Mouse (Mus musculus): ENCODE results near the gene Galnt9.

Gene Galnt9

GRCm38 (mm10) chr5:110535964-110536363 is 8.2 kb upstream of the Galnt9 start:
- no peak for DNase-seq (ENCODE audit: low spot score)

- no peak for DNase-seq (ENCODE audit: low spot score)
Observed at GRCm38 (mm10) chr5:110540947-110541346, 3.2 kb upstream of the Galnt9 start.

GRCm38 (mm10) chr5:110541456-110541855 is 2.7 kb upstream of the Galnt9 start:
- DNase-seq (ENCODE audit: low spot score): no peak

- DNase-seq (ENCODE audit: low spot score): no peak
Observed at GRCm38 (mm10) chr5:110544691-110545069, 525 bp downstream of the Galnt9 start.

- DNase-seq (ENCODE audit: low spot score): no peak
Observed at GRCm38 (mm10) chr5:110545311-110545710, 1.2 kb downstream of the Galnt9 start.

GRCm38 (mm10) chr5:110546136-110546535 is 2.0 kb downstream of the Galnt9 start:
- DNase-seq (ENCODE audit: low spot score): no peak

- no peak for DNase-seq (ENCODE audit: low spot score)
Observed at GRCm38 (mm10) chr5:110546726-110547406, 2.7 kb downstream of the Galnt9 start.

- no peak for DNase-seq (ENCODE audit: low spot score)
Observed at GRCm38 (mm10) chr5:110548446-110548845, 4.3 kb downstream of the Galnt9 start.

GRCm38 (mm10) chr5:110550189-110550588 is 6.0 kb downstream of the Galnt9 start:
- DNase-seq (ENCODE audit: low spot score): no peak

- no peak for DNase-seq (ENCODE audit: low spot score)
Observed at GRCm38 (mm10) chr5:110550841-110551240, 6.7 kb downstream of the Galnt9 start.

GRCm38 (mm10) chr5:110552005-110552404 is 7.8 kb downstream of the Galnt9 start:
- no peak for DNase-seq (ENCODE audit: low spot score)

GRCm38 (mm10) chr5:110553315-110553714 is 9.2 kb downstream of the Galnt9 start:
- DNase-seq (ENCODE audit: low spot score): no peak

- no peak for DNase-seq (ENCODE audit: low spot score)
Observed at GRCm38 (mm10) chr5:110555198-110555597, 11.0 kb downstream of the Galnt9 start.

GRCm38 (mm10) chr5:110558368-110558767 is 14.2 kb downstream of the Galnt9 start:
- peak; percentile 73 for DNase-seq (ENCODE audit: low spot score)

GRCm38 (mm10) chr5:110559679-110560078 is 15.5 kb downstream of the Galnt9 start:
- no peak for DNase-seq (ENCODE audit: low spot score)

GRCm38 (mm10) chr5:110562741-110563326 is 18.7 kb downstream of the Galnt9 start:
- no peak for DNase-seq (ENCODE audit: low spot score)

GRCm38 (mm10) chr5:110564986-110565644 is 21.0 kb downstream of the Galnt9 start:
- DNase-seq (ENCODE audit: low spot score): no peak

- DNase-seq (ENCODE audit: low spot score): no peak
Observed at GRCm38 (mm10) chr5:110567547-110567946, 23.4 kb downstream of the Galnt9 start.

GRCm38 (mm10) chr5:110574888-110575287 is 30.7 kb downstream of the Galnt9 start:
- no peak for DNase-seq (ENCODE audit: low spot score)

GRCm38 (mm10) chr5:110579296-110579695 is 35.1 kb downstream of the Galnt9 start:
- no peak for DNase-seq (ENCODE audit: low spot score)

GRCm38 (mm10) chr5:110580569-110581239 is 36.5 kb downstream of the Galnt9 start:
- DNase-seq (ENCODE audit: low spot score): no peak

- DNase-seq (ENCODE audit: low spot score): no peak
Observed at GRCm38 (mm10) chr5:110582647-110583538, 38.7 kb downstream of the Galnt9 start.
